Mouse (Mus musculus) retina, postnatal 1 day (tissue): Measurements from ENCODE around the gene Rapgef1.
"Not testable (repeated sequence)": the region's sequence is repeated elsewhere in the genome, so short reads cannot be mapped to it uniquely, and the experiment has no call there.

Experiments
- DNase-seq: peaks from one replicate; pipeline ENCODE4 v3.0.0-alpha.2; 2012

Rapgef1 gene

GRCm38 (mm10) chr2:29752397-29752796 lies 132.9 kb downstream of the Rapgef1 start:
- DNase-seq, result no peak

- no peak for DNase-seq
These were observed 136.2 kb downstream of the Rapgef1 start for GRCm38 (mm10) chr2:29755693-29756092.

GRCm38 (mm10) chr2:29764831-29765230 lies 145.3 kb downstream of the Rapgef1 start:
- DNase-seq, result peak; percentile 78

GRCm38 (mm10) chr2:29767976-29768709 lies 148.6 kb downstream of the Rapgef1 start:
- no peak for DNase-seq

GRCm38 (mm10) chr2:29768901-29769300 lies 149.4 kb downstream of the Rapgef1 start:
- no peak for DNase-seq

GRCm38 (mm10) chr2:29770162-29770561 lies 150.6 kb downstream of the Rapgef1 start:
- no peak for DNase-seq

- no peak for DNase-seq
These were observed 152.3 kb downstream of the Rapgef1 start for GRCm38 (mm10) chr2:29771611-29772461.

- no peak for DNase-seq
These were observed 153.8 kb downstream of the Rapgef1 start for GRCm38 (mm10) chr2:29773323-29773722.

- not testable (repeated sequence) for DNase-seq
These were observed 161.7 kb downstream of the Rapgef1 start for GRCm38 (mm10) chr2:29781256-29781655.

GRCm38 (mm10) chr2:29784290-29784689 lies 164.8 kb downstream of the Rapgef1 start:
- no peak for DNase-seq

GRCm38 (mm10) chr2:29787104-29787917 lies 167.8 kb downstream of the Rapgef1 start, which contains the start of gene Coq4:
Coq4 (plus strand) TSS chr2:29787493.
- DNase-seq, result peak; percentile 98

- DNase-seq, result peak; percentile 89
These were observed 168.6 kb downstream of the Rapgef1 start, which contains the start of gene Trub2 for GRCm38 (mm10) chr2:29787937-29788681. Trub2 (minus strand) TSS chr2:29788502.
